Mouse (Mus musculus) left cerebral cortex, postnatal 14 days (tissue): ENCODE measurements around the gene Vegfb. TPM values are rescaled to one million over a fixed set of nuclear protein-coding genes. Genes with fewer than 3 reads are reported as not detected.

Experiments
- DNase-seq, 2 experiments: peaks; one replicate each; pipeline ENCODE4 v3.0.0; 2021 to 2022; ENCODE audit warnings: low spot score in 2 of 2, mixed read lengths in 1 of 2
- intact Hi-C: fragments of 180-260 bp; cut with DNase I; formaldehyde crosslinking; loops from one replicate; pipeline ENCODE4 v1.15.1; 2025
- total RNA-seq, 2 experiments: library from RNA; stranded (reverse); gene quantifications; 2 replicates each; pipeline ENCODE4 v1.2.3; 2021

Gene Vegfb
- total RNA-seq, 2 experiments from 2014 or later, result 64.3 to 75.4 TPM

DNA sequence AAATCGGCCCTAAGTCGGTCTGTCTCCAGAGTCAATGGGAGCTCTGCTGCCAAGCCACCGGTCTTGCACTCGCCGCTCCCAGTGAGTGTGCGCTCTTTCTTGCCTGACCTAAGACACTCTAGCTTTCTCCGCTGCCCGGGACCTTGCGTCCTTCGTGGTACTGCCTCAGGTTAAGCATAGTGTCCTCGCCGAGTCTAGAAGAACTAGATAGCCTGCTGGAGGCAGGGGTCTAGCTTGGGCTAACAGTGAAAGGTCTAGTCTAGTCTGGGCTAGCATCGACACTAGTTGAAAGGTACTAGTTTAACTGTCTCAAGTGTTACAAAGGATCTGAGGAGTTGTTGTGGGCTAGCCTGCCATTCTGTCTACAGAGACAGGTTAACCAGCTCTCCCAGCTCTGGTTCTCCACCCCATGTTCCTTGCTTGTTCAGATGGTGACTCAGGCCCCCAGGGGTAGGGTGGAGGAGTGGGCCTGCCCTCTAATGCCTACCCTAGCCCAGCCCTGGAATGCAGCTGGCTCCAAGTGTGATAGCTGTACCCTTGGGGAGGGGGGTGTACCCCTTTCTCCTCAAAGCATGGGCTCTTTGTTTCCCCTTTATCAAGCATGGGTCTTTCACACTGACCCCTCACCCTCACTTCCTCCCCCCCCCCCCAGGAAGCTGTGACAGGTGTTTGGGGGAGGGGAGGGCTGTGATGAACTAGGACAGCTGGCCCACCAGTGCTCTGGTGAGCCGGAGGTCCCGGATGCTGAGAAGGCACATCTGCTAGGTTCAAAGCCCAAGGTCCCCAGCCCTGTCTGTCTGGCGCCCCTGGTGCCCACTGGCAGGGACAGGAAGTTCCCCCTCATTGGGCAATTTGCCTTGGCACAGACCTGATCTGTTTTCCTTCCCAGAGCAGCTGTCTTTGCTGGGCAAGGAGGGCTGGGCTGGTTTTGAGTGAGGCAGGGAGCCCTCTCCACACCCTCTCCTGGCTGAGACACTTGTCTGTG, 11.6 kb downstream of the Vegfb start, which contains the start of gene Plcb3:
Plcb3 (minus strand) TSS at position 934 of the 985 bp plus-strand sequence.
- peak; percentile 72 to 89 for DNase-seq
- intact Hi-C loops, result loop anchor here (5.0 kb wide), 2 partner anchors 34 to 54 kb away; partner anchors contain the start of genes Bad, Esrra and Gpr137

DNA sequence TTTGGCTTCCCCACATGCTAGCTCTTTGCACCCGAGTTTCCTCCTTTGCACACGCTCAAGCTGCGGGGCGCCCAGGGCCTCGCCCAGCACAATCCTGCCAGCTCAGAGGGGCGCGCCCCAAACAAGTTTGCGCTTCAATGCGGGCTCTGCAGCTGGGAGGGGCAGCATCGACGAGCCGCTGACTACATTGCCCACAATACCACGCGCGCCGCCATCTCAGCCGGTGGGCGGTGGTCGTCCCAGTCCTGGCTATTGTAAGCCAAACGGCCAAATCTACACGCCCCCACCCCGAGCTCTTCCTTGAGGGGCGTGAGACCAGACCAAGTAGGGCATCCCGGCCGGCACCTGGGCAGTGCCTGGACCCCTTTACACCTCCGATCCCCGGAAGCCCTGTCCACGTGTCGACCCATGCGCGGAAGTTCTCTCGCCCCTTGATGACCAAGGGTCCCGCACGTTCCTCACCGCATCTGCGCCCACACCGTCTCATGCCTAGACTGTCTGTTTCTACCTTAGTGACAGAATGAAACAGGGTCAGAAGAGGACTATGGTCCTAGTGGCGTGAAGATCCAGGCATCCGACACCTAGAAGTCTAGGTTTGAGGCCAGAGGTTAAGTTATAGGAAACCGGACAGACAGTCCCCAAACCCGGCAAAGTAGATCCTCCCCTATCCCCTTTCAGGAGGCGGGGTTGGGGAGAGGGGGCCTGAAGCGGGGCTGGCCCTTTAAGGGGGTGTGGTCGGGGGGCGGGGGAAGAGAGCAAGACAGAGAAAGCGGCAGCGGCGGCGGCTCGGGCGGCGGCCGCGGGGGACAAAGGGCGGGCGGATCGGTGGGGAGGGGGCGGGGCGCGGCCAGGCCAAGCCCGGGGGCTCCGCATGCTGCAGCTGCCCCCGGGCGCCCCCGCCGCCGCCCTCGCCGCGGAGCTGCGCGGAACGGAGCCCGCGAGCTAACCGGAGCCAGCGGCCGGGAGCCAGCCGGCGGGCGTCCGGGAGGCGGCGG, 12.9 kb downstream of the Vegfb start, which contains the start of gene Ppp1r14b:
Ppp1r14b (plus strand) TSS at position 758 of the 995 bp plus-strand sequence.
- peak; percentile 73 to 75 for DNase-seq
- intact Hi-C loops, result loop anchor here (5.0 kb wide), 2 partner anchors 32 to 52 kb away; partner anchors contain the start of genes Bad, Esrra and Gpr137

DNA sequence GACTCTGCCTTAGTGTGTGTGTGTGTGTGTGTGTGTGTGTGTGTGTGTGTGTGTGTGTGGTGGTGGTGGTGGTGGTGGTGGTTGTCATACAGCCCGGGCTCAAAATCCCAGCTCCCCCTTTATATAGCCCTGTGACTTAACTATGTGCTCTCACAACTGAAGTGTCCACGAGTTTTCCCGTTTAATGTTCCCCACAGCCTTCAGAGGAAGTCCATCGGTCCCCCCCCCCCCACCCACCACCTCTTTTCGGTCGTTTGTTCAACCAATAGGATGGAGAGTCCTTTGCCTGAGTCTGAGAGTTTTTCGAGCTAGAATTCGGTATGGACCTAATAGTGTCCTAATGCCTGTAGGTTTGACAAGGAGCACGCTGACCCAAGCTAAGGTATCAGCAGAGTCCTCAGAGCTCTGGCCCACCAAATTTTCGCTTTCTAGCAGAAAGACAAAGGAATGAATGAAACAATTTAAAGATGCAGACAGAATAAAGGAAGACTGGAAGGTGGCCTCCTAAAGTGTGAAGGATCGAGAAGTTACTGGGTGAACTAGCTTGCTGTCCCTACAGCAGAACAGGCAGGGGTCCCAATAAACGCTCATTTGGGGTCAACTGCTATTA, 13.8 kb downstream of the Vegfb start:
- no peak for DNase-seq
- intact Hi-C loops, result no loop called here

DNA sequence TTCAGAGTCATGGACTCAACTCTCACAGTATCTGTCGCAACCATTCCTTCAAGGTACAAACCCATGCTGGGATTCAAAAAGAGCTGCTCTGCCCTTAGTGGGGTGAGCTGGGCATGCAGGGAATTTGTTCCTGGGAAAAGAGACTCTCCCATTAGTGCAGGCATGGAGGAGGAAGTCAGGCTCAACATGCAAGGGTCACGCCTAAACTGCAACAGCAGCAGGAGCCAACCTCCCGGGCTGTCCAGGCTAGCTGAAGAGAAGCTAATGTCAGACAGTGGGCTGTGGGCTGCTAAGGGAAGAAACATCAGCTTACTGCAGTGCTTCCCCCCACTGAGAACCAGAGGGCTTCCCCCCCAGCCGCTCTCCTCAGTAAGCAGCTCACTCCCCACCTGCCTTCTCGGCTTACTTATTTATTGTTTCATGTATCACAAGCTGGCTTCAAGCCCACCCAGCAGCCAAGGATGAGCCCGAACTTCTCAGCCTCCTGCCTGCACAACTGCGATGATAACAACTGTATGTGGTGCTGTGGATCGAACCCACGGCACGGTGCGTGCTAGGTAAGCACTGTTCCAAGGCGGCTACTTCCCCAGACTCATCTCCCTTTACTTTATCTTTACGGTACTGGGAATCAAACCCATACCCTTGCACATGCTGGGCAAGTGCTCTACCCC, 15.1 kb downstream of the Vegfb start:
- intact Hi-C loops, result no loop called here
- no peak for DNase-seq

DNA sequence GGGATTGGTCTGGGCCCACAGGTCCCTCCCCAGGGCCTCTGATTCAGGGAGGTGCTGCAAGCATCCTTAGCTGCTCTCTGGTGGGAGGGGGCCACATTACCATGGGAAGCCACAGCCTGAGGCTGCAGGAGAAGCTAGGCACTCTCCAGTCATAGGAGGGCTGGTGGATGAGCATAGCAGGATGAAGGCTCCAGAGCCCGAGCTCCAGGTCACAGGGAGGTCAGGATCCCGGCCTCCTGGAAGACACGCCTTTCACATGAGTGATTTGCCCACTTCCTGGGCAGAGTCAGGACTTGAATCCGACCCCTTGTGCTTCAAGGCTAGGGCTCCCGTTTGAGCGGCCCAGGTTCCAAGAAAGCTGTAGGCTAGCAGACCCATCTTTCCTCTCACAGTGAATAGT, 15.8 kb downstream of the Vegfb start:
- intact Hi-C loops, result no loop called here
- no peak for DNase-seq

DNA sequence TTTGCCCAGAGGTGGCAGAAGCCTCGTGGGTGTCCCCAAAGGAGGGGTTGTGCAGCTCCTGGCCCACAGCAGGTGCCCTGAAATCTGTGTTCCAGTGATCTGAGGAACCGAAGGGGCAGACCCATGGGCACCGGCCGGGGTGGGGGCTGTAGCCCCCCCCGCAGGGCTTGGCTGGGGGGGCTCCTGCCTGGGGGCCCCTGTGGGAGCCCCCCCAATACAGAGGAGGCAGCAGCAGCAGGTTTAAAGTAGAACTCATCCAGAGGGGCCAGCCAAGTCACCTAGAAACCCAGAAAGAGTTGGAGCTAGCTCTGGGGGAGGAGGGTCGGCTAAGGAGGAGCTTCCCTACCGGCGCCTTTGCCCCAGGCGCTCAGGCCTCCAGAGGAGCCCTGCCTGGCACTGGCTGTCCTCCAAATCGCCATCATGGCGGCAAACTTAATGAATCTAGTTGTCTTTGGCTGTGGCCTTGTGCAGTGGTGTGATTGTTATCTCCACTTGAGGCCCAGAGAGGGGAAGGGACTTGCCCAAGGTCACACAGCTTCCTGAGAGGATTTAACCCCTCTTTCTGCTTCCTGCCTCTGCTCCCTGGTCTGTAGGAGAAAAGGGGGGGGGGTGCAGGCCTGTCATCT, 16.9 kb downstream of the Vegfb start:
- DNase-seq, result no peak
- intact Hi-C loops, result no loop called here

DNA sequence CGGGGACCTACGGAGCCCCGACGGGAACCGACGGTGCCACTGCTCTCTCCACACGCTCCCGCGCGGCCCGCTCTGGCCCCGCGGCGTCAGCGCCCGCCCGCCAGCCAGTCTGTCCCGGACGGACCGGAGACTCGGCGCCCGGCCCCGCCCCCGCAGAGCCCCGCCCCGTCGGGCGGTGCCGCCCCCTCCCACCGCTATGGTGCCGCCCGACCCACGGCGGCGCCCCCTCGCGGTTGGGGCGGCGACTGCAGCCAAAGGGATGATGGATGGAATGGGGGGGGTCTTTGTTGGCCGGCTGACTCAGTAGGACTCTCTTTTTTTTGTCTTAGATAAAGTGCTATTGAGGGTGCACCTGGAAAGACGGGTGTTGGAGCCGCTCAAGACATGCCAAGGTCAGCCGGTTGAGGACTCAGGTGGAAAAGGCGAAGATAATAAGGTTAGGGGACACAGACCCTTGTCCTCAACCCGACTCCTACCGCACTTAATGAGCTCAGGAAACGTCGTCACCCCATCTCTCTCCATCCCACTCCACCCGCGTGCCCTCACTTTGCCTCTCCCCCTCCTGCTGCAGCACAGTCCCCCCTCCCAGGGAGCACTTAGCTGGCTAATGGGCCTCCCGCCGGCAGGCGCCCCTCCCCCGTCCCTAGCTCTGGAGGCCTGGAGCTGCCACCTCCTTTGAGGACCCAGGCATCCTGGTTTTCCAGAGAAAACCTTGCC, 17.6 kb downstream of the Vegfb start:
- DNase-seq, result peak in 1 of 2 experiments; percentile 29
- intact Hi-C loops, result no loop called here

DNA sequence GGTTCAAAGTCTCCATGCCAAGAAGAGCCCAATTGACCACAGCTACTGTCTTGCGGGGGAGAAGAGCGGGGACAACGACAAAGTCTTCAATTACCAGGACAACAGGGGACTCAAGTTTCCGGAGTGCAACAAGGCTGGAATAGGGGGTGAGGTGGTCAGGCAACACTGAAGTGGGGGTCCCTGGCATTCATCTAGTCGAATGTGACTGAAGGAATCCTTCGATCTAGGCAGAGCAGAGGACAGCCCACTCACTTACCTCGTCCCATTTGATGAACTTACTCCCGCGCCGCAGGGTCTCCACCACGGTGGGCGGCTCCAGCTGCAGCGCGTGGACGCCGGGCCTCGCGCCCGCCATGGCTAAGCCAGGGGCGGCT, 18.2 kb downstream of the Vegfb start:
- DNase-seq, result no peak
- intact Hi-C loops, result no loop called here

DNA sequence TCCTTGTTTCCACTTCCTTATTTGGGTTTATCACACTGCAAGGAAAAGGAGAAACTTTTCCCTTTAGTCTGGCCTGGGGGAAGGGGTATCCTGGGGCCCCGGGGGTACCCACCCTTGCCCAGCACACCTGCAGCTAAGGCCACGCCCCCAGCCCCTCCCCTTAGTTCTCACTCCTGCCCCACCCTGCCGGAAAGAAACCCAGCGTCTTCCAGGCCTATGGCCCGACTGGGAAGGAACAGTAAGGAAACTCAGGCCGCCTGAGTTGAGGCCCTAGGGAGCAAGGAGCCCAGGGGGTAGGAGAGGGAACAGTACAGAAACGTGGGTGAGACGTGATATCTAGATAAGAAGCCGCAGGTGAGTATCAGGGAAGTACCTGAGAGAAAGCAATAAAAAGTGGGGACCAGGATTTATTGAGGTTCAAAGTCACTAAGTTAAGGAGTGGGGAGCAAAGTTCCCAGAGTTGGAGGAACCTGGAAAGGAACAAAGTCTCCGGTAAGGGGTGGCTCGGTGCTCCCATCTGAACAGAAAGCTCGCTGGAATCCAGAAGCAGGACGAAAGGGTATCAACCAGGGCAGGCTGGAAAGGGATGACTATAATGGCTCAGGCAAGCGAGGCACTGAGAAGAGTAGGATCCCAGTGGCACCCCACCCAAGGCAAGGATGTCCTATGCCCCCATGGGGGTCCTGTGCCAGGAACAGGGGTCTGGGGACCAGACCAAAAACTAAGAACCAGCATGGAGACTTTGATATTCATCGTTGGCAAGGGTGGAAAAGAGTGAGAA, 18.8 kb downstream of the Vegfb start:
- intact Hi-C loops, result no loop called here

DNA sequence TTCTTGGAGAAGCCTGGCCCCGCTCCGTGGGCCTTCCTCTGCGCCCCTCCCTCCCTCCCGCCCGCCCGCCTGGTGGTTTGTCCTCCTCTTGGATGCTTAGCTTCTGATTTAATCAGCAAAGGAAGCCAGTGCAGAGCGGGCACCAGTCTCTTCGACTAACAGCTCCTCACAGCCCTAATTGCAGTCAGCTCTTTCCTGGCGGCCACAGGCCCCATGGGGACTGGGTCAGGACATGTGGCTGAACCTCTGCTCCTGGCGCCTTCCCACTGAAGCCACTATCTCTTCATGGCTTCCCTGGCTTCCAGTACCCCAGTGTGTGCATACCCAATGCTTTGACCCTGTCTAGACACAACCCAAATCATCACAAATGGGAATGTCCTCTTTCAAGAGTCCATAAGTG, 31.0 kb downstream of the Vegfb start:
- no peak for DNase-seq
- intact Hi-C loops, result no loop called here

More for the DNA sequence above, 18.8 kb downstream of the Vegfb start:
- DNase-seq, result no peak

DNA sequence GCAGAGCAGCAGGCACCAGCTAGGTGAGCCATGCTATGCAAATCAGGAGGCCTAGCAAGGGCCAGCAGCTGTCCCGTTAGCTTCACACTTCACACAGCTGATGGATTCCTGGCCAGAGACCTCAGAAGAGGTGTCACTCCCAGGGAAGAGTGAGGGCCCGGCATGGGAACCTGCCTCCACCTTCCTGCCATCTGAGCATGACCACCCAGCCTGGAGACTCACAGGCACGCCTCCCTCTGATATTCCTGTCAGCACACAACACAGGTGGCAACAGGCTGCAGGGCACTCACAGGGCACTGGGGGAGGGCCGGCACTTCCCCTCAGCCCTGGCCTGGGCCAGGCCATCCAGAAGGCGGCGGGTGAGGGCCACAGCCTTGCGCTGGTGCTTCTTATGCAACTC, 32.0 kb downstream of the Vegfb start:
- DNase-seq, result no peak
- intact Hi-C loops, result no loop called here

DNA sequence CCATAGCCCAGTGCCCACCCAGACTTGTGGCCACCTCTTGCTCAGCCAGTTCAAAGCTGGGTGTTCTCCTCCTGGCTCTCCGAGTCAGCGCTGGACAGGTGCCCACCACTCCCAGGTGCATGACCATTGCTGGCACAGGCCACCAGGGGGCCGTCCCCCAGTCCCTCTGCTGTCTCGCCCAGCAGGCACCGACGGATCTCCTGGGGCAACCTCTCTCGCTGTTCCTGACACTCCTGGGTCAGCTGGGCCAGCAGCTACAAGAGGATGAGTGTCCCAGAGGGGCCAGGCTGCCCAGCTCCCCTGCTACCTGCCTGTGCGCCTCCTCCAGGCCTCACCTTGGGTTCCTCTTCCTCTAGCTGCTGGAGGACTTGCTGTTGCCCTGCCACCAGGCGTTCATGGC, 33.4 kb downstream of the Vegfb start:
- no peak for DNase-seq

DNA sequence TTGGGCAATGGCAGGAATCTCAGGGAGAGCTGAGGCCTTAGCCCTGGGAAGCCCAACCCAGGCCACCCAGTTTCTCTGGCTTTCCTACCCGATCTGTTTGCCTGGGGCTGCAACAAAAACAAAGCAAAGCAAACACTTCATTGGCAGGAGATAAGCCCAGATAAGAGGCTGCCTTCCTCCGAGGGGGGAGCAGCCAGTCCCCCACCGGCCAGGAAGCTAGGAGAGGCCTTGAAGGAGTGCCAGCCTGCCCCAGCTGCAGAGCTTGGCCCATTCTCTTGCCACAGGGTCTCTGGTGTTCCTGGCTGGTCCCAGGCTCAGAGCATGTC, 34.8 kb downstream of the Vegfb start:
- DNase-seq, result no peak
- intact Hi-C loops, result no loop called here

More for the DNA sequence above, 33.4 kb downstream of the Vegfb start:
- intact Hi-C loops, result no loop called here

DNA sequence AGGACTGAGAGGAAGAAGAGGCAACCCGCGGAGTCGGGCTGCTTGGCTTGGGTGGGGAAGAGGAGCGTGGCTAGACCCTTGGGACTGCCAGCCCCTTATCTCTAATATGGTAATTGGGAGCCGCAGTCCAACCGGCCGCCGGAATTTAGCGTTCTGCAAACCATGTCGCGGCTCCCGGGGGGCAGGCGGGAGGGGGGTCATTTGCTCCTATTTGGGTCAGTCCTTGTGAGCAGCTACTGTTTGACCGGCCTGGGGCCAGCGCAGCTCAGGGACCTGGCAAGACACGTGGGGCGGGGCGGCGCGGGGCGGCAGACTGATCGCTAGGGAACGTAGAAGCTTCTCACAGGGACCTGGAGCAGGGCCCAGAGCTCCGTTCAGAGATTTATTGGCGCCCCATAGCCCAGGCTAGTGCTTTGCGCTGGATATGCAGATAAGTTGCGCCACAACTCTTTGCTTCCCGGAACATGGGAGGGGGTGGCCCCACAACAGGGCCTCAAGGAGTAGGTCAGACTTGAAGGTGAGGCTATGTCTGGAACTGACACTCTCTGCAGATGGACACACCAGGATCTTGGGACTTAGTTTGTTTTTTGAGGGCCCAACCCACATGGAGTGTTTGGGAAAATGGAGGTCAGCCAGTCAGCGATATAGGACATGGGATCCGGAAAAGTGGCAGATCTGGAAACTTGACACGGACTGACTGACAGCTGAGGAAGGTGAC, 35.3 kb downstream of the Vegfb start:
- DNase-seq, result peak; percentile 69 to 71
- intact Hi-C loops, result no loop called here

DNA sequence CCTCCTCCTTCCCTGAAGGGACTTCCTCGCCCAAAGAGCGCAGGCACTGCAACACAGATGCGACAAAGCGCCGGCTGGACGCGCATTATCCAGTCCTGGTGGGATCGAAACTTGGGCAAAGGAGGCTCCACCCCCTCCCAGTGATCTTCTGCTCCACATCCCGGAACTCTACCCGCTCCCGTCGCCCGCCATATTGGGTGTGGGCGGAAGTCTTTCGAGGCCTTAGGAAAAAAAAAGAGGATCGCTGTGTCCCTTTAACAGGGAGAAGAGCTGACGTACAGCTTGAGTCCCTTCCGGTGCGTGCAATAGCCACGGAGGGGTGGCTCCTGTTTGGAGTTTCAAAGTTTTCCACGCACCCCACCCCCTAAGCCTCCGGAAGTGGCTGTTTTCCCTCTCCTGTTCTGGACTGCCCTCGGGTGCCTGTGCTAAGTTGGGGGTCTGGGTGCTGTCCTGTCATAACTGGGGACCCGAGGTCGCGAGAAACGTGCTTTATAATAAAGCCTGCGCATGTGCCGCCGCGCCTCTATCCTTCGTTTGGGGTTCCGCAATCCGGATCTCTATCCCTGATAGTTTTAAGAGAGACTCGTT, 36.0 kb downstream of the Vegfb start:
- DNase-seq, result peak; percentile 90 to 91
- intact Hi-C loops, result no loop called here

DNA sequence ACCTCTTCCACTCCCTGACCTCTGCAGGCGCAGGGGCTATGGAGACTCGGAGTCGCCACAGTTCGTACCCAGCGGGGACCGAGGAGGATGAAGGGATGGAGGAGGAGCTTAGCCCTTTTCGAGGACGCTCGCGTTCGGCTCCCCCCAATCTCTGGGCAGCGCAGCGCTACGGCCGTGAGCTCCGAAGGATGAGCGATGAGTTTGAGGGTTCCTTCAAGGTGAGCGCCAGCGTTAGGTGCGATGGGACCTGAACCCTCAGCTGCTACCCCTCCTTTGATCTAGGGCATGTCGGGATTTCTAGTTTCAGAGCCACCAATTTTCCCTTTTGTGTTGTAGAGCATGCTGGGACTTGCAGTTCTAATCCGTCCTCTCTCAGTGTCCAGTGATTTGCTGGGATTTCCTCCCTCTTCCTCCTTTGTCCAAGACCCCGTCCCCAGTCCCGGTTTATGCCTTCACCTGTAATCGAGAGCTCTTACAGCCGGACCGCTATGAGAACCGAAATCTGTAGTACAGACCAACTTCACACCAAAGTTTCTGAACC, 36.8 kb downstream of the Vegfb start:
- intact Hi-C loops, result no loop called here

More for the DNA sequence above, 36.8 kb downstream of the Vegfb start:
- peak in 1 of 2 experiments; percentile 50 for DNase-seq
